Mouse (Mus musculus): ENCODE results near the gene Mnd1. TPM values are rescaled to one million over a fixed set of nuclear protein-coding genes. Genes with fewer than 3 reads are reported as not detected.
A peak's percentile ranks its signal among the peaks of the same experiment; 100 is the strongest.

Mnd1 gene
- polyA plus RNA-seq, 1 experiment = 0.09 TPM

DNA sequence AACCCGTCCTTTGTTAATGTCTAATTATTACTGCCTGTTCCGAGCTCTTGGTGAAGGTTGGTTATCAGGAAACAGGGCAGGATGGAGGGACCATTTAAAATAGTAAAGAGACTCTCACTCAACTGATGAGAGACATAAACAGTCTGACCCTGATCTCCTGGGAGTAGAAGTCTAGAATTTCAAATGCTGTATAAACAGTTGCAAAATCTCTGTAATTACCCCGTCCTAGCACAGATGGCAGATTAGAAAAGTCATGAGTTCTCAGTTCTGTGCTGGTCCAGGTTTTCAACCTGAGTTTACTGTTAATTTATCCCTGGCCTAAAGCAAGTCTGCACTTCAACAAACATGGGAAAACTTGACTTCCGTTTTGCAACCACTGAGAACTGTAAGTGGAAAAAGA is 95.5 kb downstream of the Mnd1 start:
- no peak overlapping the region for H3K4me3 ChIP-seq (ENCODE audit: extremely low read depth, insufficient read depth, insufficient read length)
- peaks cover 18% of the 10 kb centered on the region; the same call in 1 of the 2 replicates for H3K4me1 ChIP-seq (ENCODE audit: control insufficient read depth, insufficient read depth, insufficient read length)
- H3K27ac ChIP-seq (ENCODE audit: insufficient read depth, low read length) = no peak overlapping the region
- WGBS = 51% methylated on average over 4 of the region's 4 CpGs
- H3K36me3 ChIP-seq (ENCODE audit: control insufficient read depth, insufficient read depth, low read length) = no peaks in the 10 kb centered on the region
- no peak for DNase-seq (ENCODE audit: low read depth in 1 of 2, low spot score in 2 of 2)
- TF ChIP-seq POLR2A (IDR thresholded peaks at IDR 0.05; ENCODE audit: low read depth, low read length) (no peak), CTCF (IDR thresholded peaks at IDR 0.05; ENCODE audit: extremely low read depth, insufficient read depth, insufficient read length, insufficient replicate concordance) (no peak)
- H3K27me3 ChIP-seq (ENCODE audit: control insufficient read depth, insufficient read depth, low read length) = no peaks in the 10 kb centered on the region

- WGBS = 82% methylated on average over 4 of the region's 4 CpGs
- no peaks in the 10 kb centered on the region for H3K36me3 ChIP-seq (ENCODE audit: control insufficient read depth, insufficient read depth, low read length)
- peaks cover 18% of the 10 kb centered on the region; the same call in 1 of the 2 replicates for H3K4me1 ChIP-seq (ENCODE audit: control insufficient read depth, insufficient read depth, insufficient read length)
- no peaks in the 10 kb centered on the region for H3K27me3 ChIP-seq (ENCODE audit: control insufficient read depth, insufficient read depth, low read length)
- no peak for TF ChIP-seq CTCF (IDR thresholded peaks at IDR 0.05; ENCODE audit: extremely low read depth, insufficient read depth, insufficient read length, insufficient replicate concordance)
- no peak for TF ChIP-seq POLR2A (IDR thresholded peaks at IDR 0.05; ENCODE audit: low read depth, low read length)
- DNase-seq (ENCODE audit: low read depth in 1 of 2, low spot score in 2 of 2) = no peak
- no peak overlapping the region for H3K4me3 ChIP-seq (ENCODE audit: extremely low read depth, insufficient read depth, insufficient read length)
- no peak overlapping the region for H3K27ac ChIP-seq (ENCODE audit: insufficient read depth, low read length)
These were observed 95.9 kb downstream of the Mnd1 start for GRCm38 (mm10) chr3:84059676-84060075.

GRCm38 (mm10) chr3:84059261-84059660 is 96.3 kb downstream of the Mnd1 start:
- Histone ChIP-seq H3K36me3 (ENCODE audit: control insufficient read depth, insufficient read depth, low read length) (no peaks in the 10 kb centered on the region), H3K4me3 (ENCODE audit: extremely low read depth, insufficient read depth, insufficient read length) (no peak overlapping the region), H3K27ac (ENCODE audit: insufficient read depth, low read length) (no peak overlapping the region), H3K27me3 (ENCODE audit: control insufficient read depth, insufficient read depth, low read length) (no peaks in the 10 kb centered on the region), H3K4me1 (ENCODE audit: control insufficient read depth, insufficient read depth, insufficient read length) (peaks cover 18% of the 10 kb centered on the region; the same call in 1 of the 2 replicates)
- no peak for DNase-seq (ENCODE audit: low read depth in 1 of 2, low spot score in 2 of 2)
- TF ChIP-seq POLR2A (IDR thresholded peaks at IDR 0.05; ENCODE audit: low read depth, low read length) (no peak), CTCF (IDR thresholded peaks at IDR 0.05; ENCODE audit: extremely low read depth, insufficient read depth, insufficient read length, insufficient replicate concordance) (no peak)
- WGBS = 63% methylated on average over 13 of the region's 13 CpGs

GRCm38 (mm10) chr3:84048729-84049175 is 106.8 kb downstream of the Mnd1 start:
- no peaks in the 10 kb centered on the region for H3K36me3 ChIP-seq (ENCODE audit: control insufficient read depth, insufficient read depth, low read length)
- DNase-seq (ENCODE audit: low read depth in 1 of 2, low spot score in 2 of 2) = no peak
- WGBS = 82% methylated on average over 9 of the region's 9 CpGs
- no peaks in the 10 kb centered on the region for H3K27me3 ChIP-seq (ENCODE audit: control insufficient read depth, insufficient read depth, low read length)
- no peak overlapping the region for H3K4me3 ChIP-seq (ENCODE audit: extremely low read depth, insufficient read depth, insufficient read length)
- peaks cover 4% of the 10 kb centered on the region; the same call in 1 of the 2 replicates for H3K4me1 ChIP-seq (ENCODE audit: control insufficient read depth, insufficient read depth, insufficient read length)
- H3K27ac ChIP-seq (ENCODE audit: insufficient read depth, low read length) = no peak overlapping the region
- TF ChIP-seq CTCF (IDR thresholded peaks at IDR 0.05; ENCODE audit: extremely low read depth, insufficient read depth, insufficient read length, insufficient replicate concordance) = no peak
- no peak for TF ChIP-seq POLR2A (IDR thresholded peaks at IDR 0.05; ENCODE audit: low read depth, low read length)

- H3K27ac ChIP-seq (ENCODE audit: insufficient read depth, low read length) = peak overlapping the region; percentile 41; the same call in 1 of the 2 replicates
- TF ChIP-seq CTCF (IDR thresholded peaks at IDR 0.05; ENCODE audit: extremely low read depth, insufficient read depth, insufficient read length, insufficient replicate concordance) (no peak), POLR2A (IDR thresholded peaks at IDR 0.05; ENCODE audit: low read depth, low read length) (no peak)
- no peaks in the 10 kb centered on the region for H3K36me3 ChIP-seq (ENCODE audit: control insufficient read depth, insufficient read depth, low read length)
- 26% methylated on average over 8 of the region's 8 CpGs for WGBS
- peak in 1 of 2 experiments; percentile 30 for DNase-seq (ENCODE audit: low read depth in 1 of 2, low spot score in 2 of 2)
- H3K27me3 ChIP-seq (ENCODE audit: control insufficient read depth, insufficient read depth, low read length) = no peaks in the 10 kb centered on the region
- peaks cover 7% of the 10 kb centered on the region for H3K4me1 ChIP-seq (ENCODE audit: control insufficient read depth, insufficient read depth, insufficient read length)
- H3K4me3 ChIP-seq (ENCODE audit: extremely low read depth, insufficient read depth, insufficient read length) = no peak overlapping the region
These were observed 109.4 kb downstream of the Mnd1 start for GRCm38 (mm10) chr3:84046206-84046605.

DNA sequence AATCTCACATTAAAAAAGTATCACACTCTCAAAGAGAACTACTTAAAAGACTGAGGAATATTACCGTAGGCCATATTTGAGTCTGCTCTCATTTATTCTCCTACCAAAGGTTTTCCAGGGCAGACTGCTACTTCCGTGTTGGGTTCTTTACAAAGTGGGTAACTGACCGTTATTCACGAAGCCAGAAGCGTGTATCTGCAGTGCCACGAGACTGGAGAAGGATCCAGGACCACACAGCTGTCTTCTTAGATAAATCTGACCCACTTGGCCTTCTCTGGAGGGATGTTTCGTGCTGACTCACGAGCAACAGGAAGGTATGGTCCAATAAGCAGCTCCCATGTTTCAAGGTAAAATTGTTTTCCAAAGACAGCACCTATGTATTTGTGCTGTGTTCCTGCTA is 113.8 kb downstream of the Mnd1 start:
- Histone ChIP-seq H3K36me3 (ENCODE audit: control insufficient read depth, insufficient read depth, low read length) (no peaks in the 10 kb centered on the region), H3K4me1 (ENCODE audit: control insufficient read depth, insufficient read depth, insufficient read length) (peaks cover 11% of the 10 kb centered on the region), H3K27ac (ENCODE audit: insufficient read depth, low read length) (no peak overlapping the region), H3K27me3 (ENCODE audit: control insufficient read depth, insufficient read depth, low read length) (no peaks in the 10 kb centered on the region), H3K4me3 (ENCODE audit: extremely low read depth, insufficient read depth, insufficient read length) (no peak overlapping the region)
- no peak for DNase-seq (ENCODE audit: low read depth in 1 of 2, low spot score in 2 of 2)
- TF ChIP-seq CTCF (IDR thresholded peaks at IDR 0.05; ENCODE audit: extremely low read depth, insufficient read depth, insufficient read length, insufficient replicate concordance) (no peak), POLR2A (IDR thresholded peaks at IDR 0.05; ENCODE audit: low read depth, low read length) (no peak)
- WGBS = 45% methylated on average over 8 of the region's 8 CpGs

GRCm38 (mm10) chr3:84040476-84041082 is 115.0 kb downstream of the Mnd1 start:
- DNase-seq (ENCODE audit: low read depth in 1 of 2, low spot score in 2 of 2) = peak; percentile 61 to 80
- Histone ChIP-seq H3K27me3 (ENCODE audit: control insufficient read depth, insufficient read depth, low read length) (no peaks in the 10 kb centered on the region), H3K36me3 (ENCODE audit: control insufficient read depth, insufficient read depth, low read length) (peaks cover 1% of the 10 kb centered on the region; the same call in 1 of the 2 replicates), H3K4me1 (ENCODE audit: control insufficient read depth, insufficient read depth, insufficient read length) (peaks cover 11% of the 10 kb centered on the region), H3K27ac (ENCODE audit: insufficient read depth, low read length) (peak overlapping the region; percentile 100), H3K4me3 (ENCODE audit: extremely low read depth, insufficient read depth, insufficient read length) (peak overlapping the region; percentile 92)
- WGBS = under 1% methylated on average over 23 of the region's 23 CpGs
- no peak for TF ChIP-seq POLR2A (IDR thresholded peaks at IDR 0.05; ENCODE audit: low read depth, low read length)
- TF ChIP-seq CTCF (IDR thresholded peaks at IDR 0.05; ENCODE audit: extremely low read depth, insufficient read depth, insufficient read length, insufficient replicate concordance) = no peak

Measured in spleen, adult 2 months (tissue).